Mouse (Mus musculus): ENCODE measurements around the gene Mrgpra3. TPM values are rescaled to one million over a fixed set of nuclear protein-coding genes. Genes with fewer than 3 reads are reported as not detected.

Gene Mrgpra3
- total RNA-seq (2023): not detected in 2 replicates

DNA sequence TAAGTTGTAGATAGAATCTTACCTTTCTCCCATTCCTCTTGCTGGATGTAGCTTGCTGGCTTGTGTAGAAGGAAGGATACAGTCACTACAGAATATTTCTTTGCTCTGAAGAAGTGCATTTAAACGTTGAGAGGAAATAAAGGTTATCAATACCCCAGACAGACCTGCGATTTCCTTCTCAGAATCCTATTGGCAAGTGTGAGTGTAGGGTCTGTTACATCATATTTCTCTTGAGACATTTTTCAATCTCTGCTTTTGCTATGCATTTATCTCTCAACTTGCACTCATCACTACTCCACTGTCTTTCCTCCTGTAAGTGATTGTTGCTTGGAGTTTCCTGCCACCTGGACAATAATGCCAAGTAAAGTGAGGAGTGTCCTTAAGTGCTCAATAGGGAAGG is at the start of gene Mrgpra3:
Gene Mrgpra3 (minus strand): TSS at position 101 of the 400 bp plus-strand sequence.

Other genes with a start within 250 kb of the Mrgpra3 start
- not detected in 2 replicates for gene Mrgpra1, start 247.1 kb downstream of the Mrgpra3 start, total RNA-seq (2023)
- gene Mrgpra2a, start 149.2 kb downstream of the Mrgpra3 start, total RNA-seq (2023): 80.1 and 106 TPM in 2 replicates
- gene Mrgpra2b, start 72.5 kb downstream of the Mrgpra3 start, total RNA-seq (2023): 596 and 609 TPM in 2 replicates